Mouse (Mus musculus): ENCODE data around the gene Synpo2l. TPM values are rescaled to one million over a fixed set of nuclear protein-coding genes. Genes with fewer than 3 reads are reported as not detected.
"Not testable (repeated sequence)": the region's sequence is repeated elsewhere in the genome, so short reads cannot be mapped to it uniquely, and the experiment has no call there.

Synpo2l gene
- total RNA-seq, 2 experiments from 2014 or later, result 0.35 to 0.57 TPM

DNA sequence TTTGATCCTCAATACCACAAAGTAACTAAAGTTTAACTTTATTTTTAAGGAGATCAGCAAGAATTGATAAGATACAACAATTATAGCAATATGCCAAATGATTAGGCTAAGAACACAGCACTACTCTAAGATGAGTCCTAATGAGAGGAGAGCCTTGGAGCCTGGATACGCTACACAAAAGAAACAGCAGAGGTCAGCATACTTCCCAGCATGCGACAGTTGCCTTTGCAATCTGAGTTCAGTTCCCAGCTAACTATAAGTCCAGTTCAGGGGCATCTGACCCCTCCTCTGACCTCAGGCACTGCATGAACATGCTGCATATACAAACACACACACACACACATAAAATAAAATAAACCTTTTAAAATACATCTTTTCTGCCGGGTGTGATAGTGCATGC lies 22.6 kb downstream of the Synpo2l start:
- DNase-seq (ENCODE audit: low spot score in 2 of 2), result no peak

GRCm38 (mm10) chr14:20641438-20641875 lies 26.7 kb downstream of the Synpo2l start:
- no peak for DNase-seq (ENCODE audit: low spot score in 2 of 2)

DNA sequence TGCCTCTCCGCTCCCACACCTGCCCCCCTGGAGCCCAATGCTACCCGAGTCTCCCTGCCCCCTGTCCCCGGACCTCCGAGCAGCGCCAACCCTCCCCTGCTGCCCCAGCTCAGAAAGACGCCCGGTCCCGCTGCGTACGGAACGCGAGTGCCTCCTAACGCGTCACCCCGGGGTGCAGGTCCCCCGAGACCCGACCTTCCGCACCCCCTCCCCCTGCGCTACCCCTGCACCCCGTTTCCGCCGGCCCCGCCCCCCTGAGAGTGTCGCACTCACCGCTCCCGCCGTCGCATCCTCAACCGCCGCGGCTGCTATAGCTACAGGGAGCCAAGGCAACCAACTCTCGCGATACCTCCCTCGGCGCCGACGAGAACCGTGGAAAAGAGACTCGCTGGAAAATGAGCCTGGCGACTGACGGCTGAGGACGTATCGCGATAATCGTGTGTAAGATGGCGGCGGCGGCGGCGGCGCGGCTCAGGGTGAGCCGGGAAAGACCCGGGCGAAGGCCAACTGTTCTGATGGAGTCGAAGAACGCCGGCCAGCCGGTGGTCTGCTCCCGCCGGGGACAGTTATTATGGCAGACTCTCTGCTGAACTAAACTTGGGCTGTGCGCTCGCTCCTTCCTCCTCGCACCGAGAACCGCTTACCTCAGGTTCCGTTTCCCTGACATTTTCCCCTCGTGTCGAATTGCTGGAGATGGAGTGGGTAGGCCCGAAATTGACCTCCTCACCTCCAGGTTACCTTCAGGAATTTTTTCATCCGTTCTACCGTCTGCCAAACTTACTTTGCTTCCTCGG lies 27.3 kb downstream of the Synpo2l start, which contains the start of gene Usp54:
Gene Usp54 (minus strand): TSS at position 420 of the 794 bp plus-strand sequence.
- DNase-seq (ENCODE audit: low spot score in 2 of 2), result peak; percentile 97

DNA sequence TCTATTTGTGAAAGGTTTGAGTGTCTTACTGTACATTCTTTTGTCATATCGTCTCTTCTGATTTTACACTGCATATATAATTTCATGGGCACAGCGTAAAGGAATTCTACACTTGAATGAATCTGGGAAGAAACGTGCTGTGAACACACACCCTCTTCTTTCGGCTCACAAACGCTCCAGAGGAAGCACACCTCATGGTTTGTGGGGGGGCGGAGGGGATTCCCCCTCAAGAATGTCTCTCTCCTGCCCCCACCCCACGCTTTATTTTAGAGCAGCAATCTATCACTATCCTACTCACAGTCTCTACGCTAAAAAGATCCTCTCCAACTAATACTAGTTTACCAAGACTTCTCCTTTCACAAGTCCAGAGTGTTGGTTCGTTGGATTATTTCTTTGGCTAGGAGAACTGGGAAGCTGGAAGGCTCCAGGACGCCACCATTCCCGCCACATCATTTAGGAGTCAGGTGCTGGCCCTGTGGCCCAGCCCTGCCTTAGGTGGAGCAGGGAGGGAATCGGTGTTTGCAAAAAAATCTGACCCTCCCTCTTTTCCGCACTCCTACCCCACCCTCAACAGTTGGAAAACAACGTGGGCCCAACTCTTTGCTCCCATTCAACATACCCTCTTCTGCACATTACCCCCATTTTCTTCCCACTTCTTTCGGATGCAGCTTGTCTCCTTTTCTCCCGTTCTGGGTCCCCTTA lies 28.1 kb downstream of the Synpo2l start:
- DNase-seq (ENCODE audit: low spot score in 2 of 2), result no peak

DNA sequence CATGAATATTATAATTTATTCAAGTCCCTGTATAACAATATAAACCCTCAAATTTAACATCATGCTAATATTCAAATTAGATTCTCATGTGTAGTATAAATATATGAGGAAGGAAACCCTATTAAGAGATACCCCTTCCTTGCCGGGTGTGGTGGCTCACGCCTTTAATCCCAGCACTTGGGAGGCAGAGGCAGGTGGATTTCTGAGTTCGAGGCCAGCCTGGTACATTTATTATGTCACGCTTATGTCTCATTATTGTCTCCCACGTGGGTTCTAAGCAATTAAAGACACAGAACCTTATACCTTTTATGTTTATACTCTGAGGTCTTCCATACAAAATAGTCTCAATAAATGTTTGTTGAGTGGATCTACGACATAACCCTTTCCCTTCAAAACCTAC lies 29.5 kb downstream of the Synpo2l start:
- no peak for DNase-seq (ENCODE audit: low spot score in 2 of 2)

- DNase-seq (ENCODE audit: low spot score in 2 of 2), result no peak
These were observed 30.2 kb downstream of the Synpo2l start for GRCm38 (mm10) chr14:20637818-20638574.

GRCm38 (mm10) chr14:20636968-20637367 lies 31.2 kb downstream of the Synpo2l start:
- DNase-seq (ENCODE audit: low spot score in 2 of 2), result not testable (repeated sequence)

- no peak for DNase-seq (ENCODE audit: low spot score in 2 of 2)
These were observed 32.6 kb downstream of the Synpo2l start for GRCm38 (mm10) chr14:20635546-20635945.

GRCm38 (mm10) chr14:20631253-20631652 lies 36.9 kb downstream of the Synpo2l start:
- DNase-seq (ENCODE audit: low spot score in 2 of 2), result no peak

DNA sequence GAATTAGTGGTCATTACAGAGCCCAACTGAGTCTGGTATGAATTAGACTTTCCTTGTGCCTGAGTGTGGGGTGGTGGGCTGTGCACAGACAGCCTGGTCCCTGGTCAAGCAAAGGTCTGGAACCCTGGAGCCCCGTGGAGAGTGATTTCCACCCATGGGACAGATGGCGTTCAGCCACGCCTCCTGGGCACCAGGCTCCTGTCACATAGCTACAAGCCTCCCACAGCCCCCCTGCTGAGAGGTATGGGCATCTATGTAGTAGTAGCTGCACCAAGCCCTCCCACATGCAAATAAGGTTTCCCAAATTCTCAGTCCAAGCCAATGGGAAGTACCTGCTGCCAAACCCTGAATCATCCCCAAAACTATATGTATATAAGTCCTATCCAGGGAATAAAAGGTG lies 41.2 kb downstream of the Synpo2l start:
- DNase-seq (ENCODE audit: low spot score in 2 of 2), result no peak

- DNase-seq (ENCODE audit: low spot score in 2 of 2), result no peak
These were observed 41.7 kb downstream of the Synpo2l start for GRCm38 (mm10) chr14:20626447-20626846.

- no peak for DNase-seq (ENCODE audit: low spot score in 2 of 2)
These were observed 45.2 kb downstream of the Synpo2l start for GRCm38 (mm10) chr14:20622907-20623306.

DNA sequence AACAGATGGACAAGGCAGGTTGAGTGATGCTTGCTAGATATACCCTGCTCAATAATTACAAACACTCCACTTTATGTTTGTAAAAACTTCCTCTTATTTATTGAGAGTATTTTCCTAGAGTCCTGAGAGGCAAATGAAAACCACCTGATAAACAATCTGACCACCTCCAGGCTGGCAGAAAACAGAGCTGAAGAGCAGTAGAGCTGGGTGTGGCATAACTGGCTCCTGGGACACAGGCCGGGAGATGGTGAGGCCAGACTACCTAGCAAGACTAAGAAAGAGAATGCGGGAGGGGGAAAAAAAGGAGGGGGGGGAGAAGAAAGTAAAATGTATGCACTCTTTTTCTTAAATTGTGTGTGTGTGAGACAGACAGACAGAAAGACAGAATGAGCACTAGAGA lies 45.7 kb downstream of the Synpo2l start:
- no peak for DNase-seq (ENCODE audit: low spot score in 2 of 2)

DNA sequence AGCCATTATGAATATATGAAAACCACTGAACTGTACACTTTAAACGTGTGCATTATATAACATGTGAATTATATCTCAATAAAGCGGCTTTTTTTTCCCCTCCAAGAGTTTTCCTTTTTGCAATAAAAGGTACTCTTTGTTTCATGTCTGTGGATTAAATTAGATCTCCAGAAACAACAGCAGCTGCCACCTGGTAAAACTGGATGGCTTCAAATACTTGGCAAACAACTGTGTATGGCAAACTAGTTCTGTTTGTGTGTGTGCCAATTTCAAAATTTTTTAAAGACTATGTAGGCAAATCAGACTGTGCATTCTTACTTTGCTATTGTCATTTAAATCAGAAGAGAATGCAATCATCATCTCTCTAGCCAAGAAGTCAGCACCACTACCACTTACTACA lies 46.3 kb downstream of the Synpo2l start:
- DNase-seq (ENCODE audit: low spot score in 2 of 2), result peak in 1 of 2 experiments; percentile 48

GRCm38 (mm10) chr14:20619131-20619530 lies 49.0 kb downstream of the Synpo2l start:
- peak in 1 of 2 experiments; percentile 71 for DNase-seq (ENCODE audit: low spot score in 2 of 2)

- DNase-seq (ENCODE audit: low spot score in 2 of 2), result no peak
These were observed 49.9 kb downstream of the Synpo2l start for GRCm38 (mm10) chr14:20618211-20618610.

- DNase-seq (ENCODE audit: low spot score in 2 of 2), result no peak
These were observed 51.7 kb downstream of the Synpo2l start for GRCm38 (mm10) chr14:20616421-20616820.

GRCm38 (mm10) chr14:20615075-20615474 lies 53.1 kb downstream of the Synpo2l start:
- no peak for DNase-seq (ENCODE audit: low spot score in 2 of 2)

DNA sequence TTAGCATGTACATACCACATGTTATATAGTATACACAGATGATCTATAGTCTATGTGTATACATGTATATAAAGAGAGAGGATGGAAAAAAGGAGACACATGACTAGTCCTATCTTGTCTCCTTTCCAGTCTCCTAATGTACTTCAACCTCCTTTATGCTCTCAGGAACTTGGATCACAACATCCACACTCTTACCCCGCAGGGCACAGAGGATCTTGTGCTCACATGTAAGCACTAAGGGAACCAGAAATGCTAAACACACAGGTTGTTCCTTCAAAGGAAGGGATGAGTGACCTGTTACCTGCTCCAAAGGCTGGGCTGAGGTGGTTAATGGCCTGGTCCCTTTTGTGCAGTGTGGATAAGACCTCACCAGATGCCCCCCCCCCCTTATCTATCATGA lies 55.3 kb downstream of the Synpo2l start:
- DNase-seq (ENCODE audit: low spot score in 2 of 2), result no peak

GRCm38 (mm10) chr14:20610146-20610545 lies 58.0 kb downstream of the Synpo2l start:
- DNase-seq (ENCODE audit: low spot score in 2 of 2), result no peak

DNA sequence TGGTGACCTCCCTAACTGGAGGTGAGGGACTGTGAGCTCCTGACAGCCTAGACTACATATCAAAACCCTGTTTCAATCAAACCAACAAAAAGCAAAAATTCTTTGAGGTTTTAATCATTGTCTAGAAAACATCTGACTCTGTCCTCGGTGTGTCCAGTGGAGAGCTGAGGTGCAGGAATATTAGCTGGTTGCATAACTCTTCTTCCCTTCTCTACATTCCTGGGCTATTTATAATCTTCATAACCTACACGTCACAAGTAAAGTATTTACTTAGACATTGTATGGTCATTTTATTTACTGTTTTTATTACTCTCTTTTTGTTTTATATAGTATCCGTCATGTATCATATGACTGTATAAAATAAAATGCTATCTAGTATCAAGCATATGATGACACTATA lies 58.6 kb downstream of the Synpo2l start:
- no peak for DNase-seq (ENCODE audit: low spot score in 2 of 2)
